Comparison of ENCODE assay signal across 8 mouse cellular contexts in genomic region chr10:53750955-53751652, GRCm38 (mm10). TPM values are rescaled to one million over a fixed set of nuclear protein-coding genes. Genes with fewer than 3 reads are reported as not detected.
DNase-seq lines count a peak whose midpoint lies in the region; ATAC-seq lines count a peak whose summit lies in the region.

Gene Fam184a, minus strand, starts transcription at chr10:53751123.

- no peaks in the 10 kb centered on the region for H3K36me3 ChIP-seq in forebrain, embryonic 13.5 days (ENCODE audit: poor library complexity, severe bottlenecking)
- no peaks in the 10 kb centered on the region for H3K36me3 ChIP-seq in heart, embryonic 16.5 days (ENCODE audit: control insufficient read depth, insufficient read depth)
- no peaks in the 10 kb centered on the region for H3K36me3 ChIP-seq in liver, embryonic 12.5 days

- 2% methylated on average over 38 of the region's 71 CpGs for WGBS in forebrain, embryonic 13.5 days
- WGBS in heart, embryonic 16.5 days = 3% methylated on average over 63 of the region's 71 CpGs
- WGBS in liver, embryonic 12.5 days (ENCODE audit: insufficient replicate concordance) = 8% methylated on average over 51 of the region's 71 CpGs

- H3K9ac ChIP-seq in forebrain, embryonic 13.5 days = peak within 1 kb of the TSS; percentile 87
- H3K9ac ChIP-seq in heart, embryonic 16.5 days (ENCODE audit: low read length) = peak within 1 kb of the TSS; percentile 84
- peak within 1 kb of the TSS; percentile 37 for H3K9ac ChIP-seq in liver, embryonic 12.5 days

- H3K27me3 ChIP-seq in forebrain, embryonic 13.5 days = no peaks in the 10 kb centered on the region
- H3K27me3 ChIP-seq in heart, embryonic 16.5 days (ENCODE audit: control insufficient read depth, insufficient read depth, low read length) = no peaks in the 10 kb centered on the region
- peaks cover 44% of the 10 kb centered on the region for H3K27me3 ChIP-seq in liver, embryonic 12.5 days (replicated peaks)

- H3K4me1 ChIP-seq in forebrain, embryonic 13.5 days = peaks cover 15% of the 10 kb centered on the region; the same call in 1 of the 2 replicates
- H3K4me1 ChIP-seq in heart, embryonic 16.5 days (ENCODE audit: control insufficient read depth, insufficient read depth, low read length) = peaks cover 6% of the 10 kb centered on the region
- H3K4me1 ChIP-seq in liver, embryonic 12.5 days = 0 out of 2 replicates have a peak, but pooled peaks cover 4% of the 10 kb centered on the region

- peak; percentile 33 to 39 for DNase-seq in urinary bladder, adult 18-20 months (ENCODE audit: low spot score in 2 of 2)
- no peak for DNase-seq in urinary bladder, postnatal 10 days (ENCODE audit: low spot score)
- peak; percentile 74 to 82 for DNase-seq in kidney, postnatal 25 days
- peak; percentile 67 for DNase-seq in neural tube, embryonic 10.5 days (ENCODE audit: extremely low spot score, low spot score)
- DNase-seq in testis, postnatal 14 days (ENCODE audit: low spot score) = peak; percentile 48

- peak within 1 kb of the TSS; percentile 88 for H3K4me2 ChIP-seq in forebrain, embryonic 13.5 days
- H3K4me2 ChIP-seq in heart, embryonic 16.5 days (ENCODE audit: low read depth, low read length) = peak within 1 kb of the TSS; percentile 94
- H3K4me2 ChIP-seq in liver, embryonic 12.5 days = peak within 1 kb of the TSS; percentile 79

- H3K4me3 ChIP-seq in forebrain, embryonic 13.5 days = peak within 1 kb of the TSS; percentile 79
- H3K4me3 ChIP-seq in heart, embryonic 16.5 days (ENCODE audit: low read length) = peak within 1 kb of the TSS; percentile 80
- peak within 1 kb of the TSS; percentile 60 for H3K4me3 ChIP-seq in liver, embryonic 12.5 days

- ATAC-seq in forebrain, embryonic 13.5 days = peak; percentile 97
- ATAC-seq in heart, embryonic 16.5 days (replicated peaks; ENCODE audit: extremely low read depth, insufficient read depth, low FRiP score) = peak; percentile 84
- peak; percentile 37; the same call in 1 of the 2 replicates for ATAC-seq in liver, embryonic 12.5 days

- H3K27ac ChIP-seq in forebrain, embryonic 13.5 days = no peak within 1 kb of the TSS; the same call in 1 of the 2 replicates
- no peak within 1 kb of the TSS for H3K27ac ChIP-seq in heart, embryonic 16.5 days (ENCODE audit: low read length)
- H3K27ac ChIP-seq in liver, embryonic 12.5 days = no peak within 1 kb of the TSS

- no peaks in the 10 kb centered on the region for H3K9me3 ChIP-seq in forebrain, embryonic 13.5 days (replicated peaks)
- no peaks in the 10 kb centered on the region for H3K9me3 ChIP-seq in heart, embryonic 16.5 days (replicated peaks; ENCODE audit: control insufficient read depth, low read length)
- H3K9me3 ChIP-seq in liver, embryonic 12.5 days (replicated peaks) = 0 out of 2 replicates have a peak, but pooled peaks cover 4% of the 10 kb centered on the region

RNA-seq across cellular contexts. Expression of gene Fam184a, which starts in this region (rescaled TPM):
- polyA plus RNA-seq in forebrain, embryonic 13.5 days (2015; fragmentation: Nextera tagmentation; extraction: Ambion mirVana) = 4.7 and 5.1 TPM in 2 replicates
- polyA plus RNA-seq in heart, embryonic 16.5 days (2015; fragmentation: Nextera tagmentation; extraction: Ambion mirVana) = 3.0 and 3.4 TPM in 2 replicates
- 0.67 and 0.82 TPM in 2 replicates for polyA plus RNA-seq in liver, embryonic 12.5 days (2016; fragmentation: Nextera tagmentation; extraction: Ambion mirVana)

Comparison
In these comparisons a context has a peak if more than half of its experiments do, and no peak if none do; other contexts are left out.
1. Peak in ATAC-seq, H3K4me3 ChIP-seq, H3K9ac ChIP-seq and H3K4me2 ChIP-seq in liver, embryonic 12.5 days; RNA of the gene not detected or under 1 TPM.
2. ATAC-seq: peak in every context shown above with its lines; median percentile 97 in forebrain, embryonic 13.5 days; 84 in heart, embryonic 16.5 days; 37 in liver, embryonic 12.5 days.
3. H3K9ac ChIP-seq: peak in every context shown above with its lines; median percentile 87 in forebrain, embryonic 13.5 days; 84 in heart, embryonic 16.5 days; 37 in liver, embryonic 12.5 days.